Mouse (Mus musculus) left cerebral cortex, postnatal 25 days (tissue): Measurements from ENCODE around the gene Clba1. TPM values are rescaled to one million over a fixed set of nuclear protein-coding genes. Genes with fewer than 3 reads are reported as not detected.
A peak's percentile ranks its signal among the peaks of the same experiment; 100 is the strongest.

Source experiments
- DNase-seq, 2 experiments: peaks; one replicate each; pipeline ENCODE4 v3.0.0; 2022; ENCODE audit warnings: low spot score in 2 of 2, mixed read lengths in 1 of 2
- intact Hi-C: fragments of 180-260 bp; cut with DNase I; formaldehyde crosslinking; loops from one replicate; pipeline ENCODE4 v1.15.1; 2025
- total RNA-seq, 2 experiments: library from RNA; stranded (reverse); gene quantifications; 2 replicates each; pipeline ENCODE4 v1.2.3; 2021

Gene Clba1
- total RNA-seq: 10 to 100 TPM; 17.1 to 17.7 TPM

GRCm38 (mm10) chr12:112808587-112809364 is at the start of gene Clba1:
Clba1 (plus strand) TSS chr12:112808937.
- DNase-seq: peak; percentile 95 to 96
- intact Hi-C loops: loop anchor here (1.0 kb wide), 1 partner anchor 21 kb away; the partner anchor contains the start of gene Cdca4

GRCm38 (mm10) chr12:112759471-112759870 is 49.3 kb upstream of the Clba1 start:
- intact Hi-C loops: no loop called here

DNA sequence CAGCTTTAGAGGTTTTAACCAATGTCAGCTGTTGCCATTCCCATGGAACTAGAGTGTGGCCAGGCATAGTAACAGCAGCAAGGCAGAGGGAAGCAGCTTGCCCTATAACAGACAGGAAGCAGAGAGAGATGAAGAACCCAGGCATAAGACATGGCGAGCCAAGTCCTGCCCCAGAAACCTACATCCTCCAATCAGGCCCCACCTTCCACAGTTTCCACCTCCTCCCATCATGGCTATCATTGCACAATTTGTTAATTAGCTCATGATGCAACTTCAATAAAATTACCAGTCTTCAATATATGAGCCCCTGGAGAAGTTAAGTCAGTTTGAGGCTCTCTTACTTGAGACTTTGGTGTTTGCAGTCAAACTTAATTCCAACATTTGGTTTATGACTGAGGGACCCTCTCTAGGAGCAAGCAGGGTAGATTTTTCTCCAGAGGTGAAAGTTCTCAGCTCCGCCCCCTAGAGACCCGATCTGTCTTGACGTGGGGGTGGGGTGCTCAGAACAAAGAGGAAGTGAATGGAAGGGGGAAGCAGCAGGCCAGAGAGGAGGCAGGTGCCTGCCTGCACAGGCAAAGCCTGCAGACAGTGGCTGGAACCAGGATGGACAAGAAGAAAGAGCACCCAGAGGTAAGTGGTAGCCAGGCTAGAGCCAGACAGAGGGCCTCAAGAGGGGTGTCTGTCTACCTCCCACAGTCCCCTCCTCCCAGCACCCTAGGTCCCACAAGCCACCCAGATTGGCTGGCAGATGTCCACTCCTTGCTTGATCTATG is 48.4 kb upstream of the Clba1 start, which contains the start of gene Pld4:
TSS of gene Pld4 (plus strand) at position 502 of the 773 bp plus-strand sequence.
- no peak for DNase-seq
- intact Hi-C loops: no loop called here

More at GRCm38 (mm10) chr12:112759471-112759870, 49.3 kb upstream of the Clba1 start:
- no peak for DNase-seq

- intact Hi-C loops: no loop called here
- no peak for DNase-seq
These were observed 47.3 kb upstream of the Clba1 start for GRCm38 (mm10) chr12:112761411-112761810.

DNA sequence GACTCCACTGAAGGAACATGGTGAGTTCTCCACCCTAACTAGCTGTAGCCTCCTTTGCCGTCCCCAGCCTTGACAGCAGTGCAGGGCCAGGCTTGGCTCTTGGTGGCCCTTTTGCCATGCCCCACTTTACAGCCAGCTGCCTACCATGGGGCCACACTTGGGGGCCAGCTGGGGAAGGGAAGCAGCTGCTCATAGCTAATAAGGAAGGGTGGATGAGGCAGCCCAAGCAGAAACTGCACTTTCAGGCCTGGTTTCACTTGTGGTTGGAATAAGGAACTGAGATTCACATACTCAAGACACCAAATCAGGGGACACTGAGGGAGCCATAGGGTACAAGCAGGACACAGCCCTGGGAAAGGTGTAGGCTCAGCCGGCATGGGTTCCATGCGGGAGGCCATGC is 46.7 kb upstream of the Clba1 start:
- no peak for DNase-seq
- intact Hi-C loops: no loop called here

DNA sequence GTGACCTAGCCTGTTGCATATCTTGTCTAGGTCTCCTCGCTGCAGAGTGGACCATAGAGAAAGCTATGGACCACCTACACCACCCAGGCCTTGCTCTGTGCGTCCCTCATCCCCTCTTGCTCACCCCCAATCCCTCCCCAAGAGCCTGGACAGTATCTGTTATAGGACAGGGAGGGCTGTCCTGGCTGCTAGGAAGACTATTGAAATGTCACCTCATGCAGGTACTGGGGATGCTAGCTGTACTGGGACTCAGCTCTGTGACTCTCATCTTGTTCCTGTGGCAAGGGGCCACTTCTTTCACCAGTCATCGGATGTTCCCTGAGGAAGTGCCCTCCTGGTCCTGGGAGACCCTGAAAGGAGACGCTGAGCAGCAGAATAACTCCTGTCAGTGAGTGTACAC is 45.6 kb upstream of the Clba1 start:
- intact Hi-C loops: no loop called here
- no peak for DNase-seq

- DNase-seq: no peak
- intact Hi-C loops: no loop called here
These were observed 44.6 kb upstream of the Clba1 start for GRCm38 (mm10) chr12:112764141-112764540.

GRCm38 (mm10) chr12:112764991-112765390 is 43.7 kb upstream of the Clba1 start:
- DNase-seq: no peak
- intact Hi-C loops: no loop called here

GRCm38 (mm10) chr12:112766586-112766985 is 42.2 kb upstream of the Clba1 start:
- DNase-seq: no peak
- intact Hi-C loops: no loop called here

DNA sequence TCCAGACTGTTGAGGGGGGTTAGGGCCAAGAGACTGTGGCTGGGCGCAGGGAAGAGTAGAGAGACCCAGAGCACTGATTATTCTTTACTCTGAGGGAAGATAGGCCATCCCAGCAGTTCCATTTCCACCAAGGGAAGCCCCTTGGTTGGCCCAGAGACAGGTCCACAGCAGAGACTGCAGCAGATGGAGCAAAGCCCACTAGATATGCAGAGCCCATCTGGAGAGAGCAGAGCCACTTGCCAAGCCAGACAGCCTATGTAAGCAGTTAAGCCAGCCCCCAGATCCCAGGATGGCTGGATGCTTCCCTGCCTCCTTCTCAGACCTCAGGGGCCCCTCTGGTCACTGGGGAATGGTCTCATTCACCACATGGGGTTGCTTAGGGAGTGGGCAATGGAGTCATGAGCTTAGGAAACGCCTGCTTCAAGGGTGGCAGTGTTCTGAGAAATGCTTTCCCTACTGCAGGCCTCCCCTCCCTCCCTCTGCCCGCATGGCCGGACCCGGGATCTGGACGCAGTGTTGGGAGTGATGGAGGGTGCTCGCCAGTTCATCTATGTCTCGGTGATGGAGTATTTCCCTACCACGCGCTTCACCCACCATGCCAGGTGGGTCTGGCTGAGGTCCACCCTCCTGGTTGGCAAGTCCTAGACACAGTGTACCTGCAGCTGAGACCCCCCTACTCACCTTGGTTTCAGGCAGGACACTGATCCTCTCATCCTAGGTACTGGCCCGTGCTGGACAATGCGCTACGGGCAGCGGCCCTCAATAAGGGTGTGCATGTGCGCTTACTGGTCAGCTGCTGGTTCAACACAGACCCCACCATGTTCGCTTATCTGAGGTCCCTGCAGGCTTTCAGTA is 41.5 kb upstream of the Clba1 start:
- DNase-seq: no peak
- intact Hi-C loops: no loop called here

GRCm38 (mm10) chr12:112768166-112768565 is 40.6 kb upstream of the Clba1 start:
- intact Hi-C loops: no loop called here
- DNase-seq: no peak

- intact Hi-C loops: no loop called here
- peak in 1 of 2 experiments; percentile 18 for DNase-seq
These were observed 39.7 kb upstream of the Clba1 start for GRCm38 (mm10) chr12:112769031-112769430.

GRCm38 (mm10) chr12:112769751-112770150 is 39.0 kb upstream of the Clba1 start:
- no peak for DNase-seq
- intact Hi-C loops: no loop called here

DNA sequence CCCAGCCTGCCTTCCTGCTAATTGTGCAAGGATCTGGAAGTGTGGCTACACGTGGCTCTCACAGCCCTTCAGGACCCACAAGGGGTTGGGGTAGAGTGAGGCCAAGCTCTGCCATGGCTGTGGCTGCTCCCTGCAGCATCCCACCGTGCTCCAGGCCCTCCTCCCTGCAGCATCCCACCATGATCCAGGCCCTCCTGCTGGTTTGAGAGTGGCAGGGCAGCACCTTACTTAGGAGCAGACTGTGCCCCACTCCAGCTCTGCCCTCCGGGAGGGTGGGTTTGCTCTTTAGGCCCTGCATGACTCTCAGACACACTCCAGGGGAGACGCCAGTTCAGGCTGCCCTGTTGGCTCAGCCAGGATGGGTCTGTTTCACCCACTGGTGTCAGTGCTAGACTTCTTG is 38.3 kb upstream of the Clba1 start:
- intact Hi-C loops: no loop called here

GRCm38 (mm10) chr12:112772306-112772705 is 36.4 kb upstream of the Clba1 start:
- DNase-seq: no peak
- intact Hi-C loops: no loop called here

More for the DNA sequence above, 38.3 kb upstream of the Clba1 start:
- no peak for DNase-seq

DNA sequence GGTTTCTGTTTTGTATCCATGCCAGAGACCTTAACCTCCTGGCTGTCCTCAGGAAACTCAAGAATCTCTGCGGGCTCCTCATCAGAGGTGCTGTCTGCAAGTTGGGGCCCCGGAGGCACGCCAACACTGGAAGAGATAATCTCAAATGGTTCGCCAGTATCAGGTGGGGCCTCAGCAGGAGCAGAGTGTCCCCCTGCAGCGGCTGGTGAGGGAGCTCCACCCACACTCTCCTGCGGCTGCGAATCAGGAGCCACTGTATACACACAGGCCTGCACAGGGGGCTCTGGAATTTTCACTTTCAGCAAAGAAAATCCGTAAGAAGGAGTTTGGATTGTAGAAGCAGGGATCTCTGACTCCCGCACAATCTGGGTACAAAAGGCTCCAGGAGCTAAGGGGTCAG is 35.4 kb upstream of the Clba1 start:
- intact Hi-C loops: no loop called here
- DNase-seq: no peak

DNA sequence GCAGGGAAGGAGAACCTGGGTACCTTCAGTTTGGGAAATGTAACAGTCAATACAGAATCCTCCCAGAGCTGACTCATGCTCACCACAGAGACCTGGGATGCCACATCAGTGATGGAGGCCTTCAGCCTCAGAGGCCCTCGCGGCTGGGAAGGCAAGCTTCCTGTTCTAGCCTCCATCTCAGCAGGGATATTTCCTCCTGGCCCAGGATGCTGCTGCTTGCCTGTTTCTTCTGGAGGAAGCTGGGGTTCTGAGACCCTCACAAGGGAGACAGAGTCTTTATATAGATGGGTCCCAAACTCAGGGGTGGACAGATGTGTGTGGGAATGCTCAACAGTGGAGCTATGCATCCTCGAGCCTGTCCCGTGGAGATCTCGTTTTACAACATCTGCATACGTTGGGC is 34.7 kb upstream of the Clba1 start:
- no peak for DNase-seq
- intact Hi-C loops: no loop called here

DNA sequence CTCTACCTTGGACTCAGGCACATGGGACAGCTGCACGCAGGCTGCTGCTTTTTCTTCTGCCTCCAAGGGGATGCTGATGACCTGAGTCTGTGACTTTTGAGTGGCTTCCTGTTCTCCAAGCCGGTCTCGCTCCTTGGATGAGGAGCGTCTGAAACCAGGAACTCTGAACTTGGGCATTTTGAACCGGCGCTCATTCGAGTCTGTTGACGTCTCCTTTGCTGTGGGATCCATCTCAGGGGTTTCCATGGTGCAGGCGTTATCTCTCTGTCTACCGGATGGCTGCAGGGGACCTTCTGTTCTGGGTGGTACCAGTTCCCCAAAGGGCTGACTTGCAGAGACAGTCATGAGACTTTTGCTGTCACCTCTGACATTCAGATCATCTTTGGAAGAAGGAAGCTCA is 34.3 kb upstream of the Clba1 start:
- intact Hi-C loops: no loop called here
- DNase-seq: no peak

- intact Hi-C loops: no loop called here
- no peak for DNase-seq
These were observed 17.7 kb upstream of the Clba1 start for GRCm38 (mm10) chr12:112791026-112791425.
